Mouse (Mus musculus): ENCODE results near the gene Gm21739. TPM values are rescaled to one million over a fixed set of nuclear protein-coding genes. Genes with fewer than 3 reads are reported as not detected.
"Not testable (repeated sequence)": the region's sequence is repeated elsewhere in the genome, so short reads cannot be mapped to it uniquely, and the experiment has no call there.

The Gm21739 gene
- not detected in 2 replicates for polyA plus RNA-seq (2014; fragmentation: Nextera tagmentation; extraction: Ambion mirVana)

DNA sequence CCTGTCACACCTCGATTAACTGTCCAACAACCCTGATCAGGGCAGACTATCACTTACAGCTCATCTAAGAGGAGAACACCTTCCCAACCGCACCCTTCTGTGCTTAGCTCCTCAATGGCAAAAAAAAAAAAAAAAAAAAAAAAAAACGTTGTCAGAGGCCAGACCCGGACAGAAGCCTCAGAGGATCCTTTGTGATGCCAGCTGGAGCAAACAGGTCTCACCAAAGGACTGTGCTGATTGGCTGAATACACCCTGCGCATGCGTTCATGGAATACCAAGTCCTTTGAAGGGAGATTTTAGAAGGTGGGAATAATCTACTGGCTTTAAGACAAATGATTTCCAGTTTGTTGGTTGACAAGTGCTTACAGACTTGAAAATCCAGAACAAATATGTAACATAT lies at the start of gene Gm21739:
Gene Gm21739, minus strand, starts transcription at position 101 of the 400 bp plus-strand sequence.
- not testable (repeated sequence) for H3K4me2 ChIP-seq (ENCODE audit: low read depth); DNase-seq (ENCODE audit: low spot score); H3K4me1 ChIP-seq (ENCODE audit: control insufficient read depth, insufficient read depth, low read length); ATAC-seq (ENCODE audit: insufficient read depth, low FRiP score, low TSS enrichment); H3K9ac ChIP-seq (ENCODE audit: low read length); H3K36me3 ChIP-seq (ENCODE audit: control insufficient read depth, insufficient read depth, low read length); H3K27ac ChIP-seq (ENCODE audit: low read depth, low read length); H3K4me3 ChIP-seq (ENCODE audit: low read depth, low read length); H3K9me3 ChIP-seq (ENCODE audit: control insufficient read depth, low read length); H3K27me3 ChIP-seq (ENCODE audit: control insufficient read depth, insufficient read depth, low read length)
- no CpG with 5 or more reads among the region's 6 CpGs for WGBS

All from neural tube, embryonic 11.5 days (tissue).